Mouse (Mus musculus) olfactory bulb, adult 2 months (tissue): ENCODE results near the gene Gimap8. TPM values are rescaled to one million over a fixed set of nuclear protein-coding genes. Genes with fewer than 3 reads are reported as not detected.
"Not testable (repeated sequence)": the region's sequence is repeated elsewhere in the genome, so short reads cannot be mapped to it uniquely, and the experiment has no call there.

Experiments
- H3K27ac ChIP-seq: fragments of 200-500 bp; 2 replicates; pipeline ENCODE4 v1.5.1; 2012; ENCODE audit warnings: low read depth, low read length; ENCODE audit not compliant: insufficient read depth
- H3K4me1 ChIP-seq: fragments of 200-500 bp; 2 replicates; pipeline ENCODE4 v1.6.1; 2012; ENCODE audit warnings: low read length; ENCODE audit not compliant: control insufficient read depth, insufficient read depth
- H3K4me3 ChIP-seq: fragments of 200-500 bp; 2 replicates; pipeline ENCODE4 v1.5.1; 2012; ENCODE audit warnings: mild to moderate bottlenecking, low read depth, low read length, moderate library complexity; ENCODE audit not compliant: insufficient read depth
- CTCF ChIP-seq: fragments of 200-500 bp; IDR thresholded peaks from 2 replicates; pipeline ENCODE4 v1.5.1; 2012; ENCODE audit warnings: low read depth, mild to moderate bottlenecking, low read length, moderate library complexity; ENCODE audit not compliant: insufficient read depth
- POLR2A ChIP-seq: fragments of 200-500 bp; IDR thresholded peaks from 2 replicates; pipeline ENCODE4 v1.6.1; 2012; ENCODE audit warnings: mild to moderate bottlenecking, low read depth, low read length, moderate library complexity; ENCODE audit not compliant: insufficient read depth
- WGBS: fragments of 180-500 bp; shearing (Covaris S2); methylation state at CpG from one replicate; pipeline ENCODE4 v1.1.7; 2018; 5-methylcytosine and 5-hydroxymethylcytosine counted together
- polyA plus RNA-seq: library from polyadenylated mRNA; stranded (reverse); fragments of >200 nt; gene quantifications from 2 replicates; pipeline ENCODE4 v1.2.4, GENCODE M21; 2012; ENCODE audit warnings: low replicate concordance; ENCODE audit not compliant: missing spikeins, insufficient read depth, insufficient read length

Gene Gimap8
- polyA plus RNA-seq, 1 experiment: not detected

DNA sequence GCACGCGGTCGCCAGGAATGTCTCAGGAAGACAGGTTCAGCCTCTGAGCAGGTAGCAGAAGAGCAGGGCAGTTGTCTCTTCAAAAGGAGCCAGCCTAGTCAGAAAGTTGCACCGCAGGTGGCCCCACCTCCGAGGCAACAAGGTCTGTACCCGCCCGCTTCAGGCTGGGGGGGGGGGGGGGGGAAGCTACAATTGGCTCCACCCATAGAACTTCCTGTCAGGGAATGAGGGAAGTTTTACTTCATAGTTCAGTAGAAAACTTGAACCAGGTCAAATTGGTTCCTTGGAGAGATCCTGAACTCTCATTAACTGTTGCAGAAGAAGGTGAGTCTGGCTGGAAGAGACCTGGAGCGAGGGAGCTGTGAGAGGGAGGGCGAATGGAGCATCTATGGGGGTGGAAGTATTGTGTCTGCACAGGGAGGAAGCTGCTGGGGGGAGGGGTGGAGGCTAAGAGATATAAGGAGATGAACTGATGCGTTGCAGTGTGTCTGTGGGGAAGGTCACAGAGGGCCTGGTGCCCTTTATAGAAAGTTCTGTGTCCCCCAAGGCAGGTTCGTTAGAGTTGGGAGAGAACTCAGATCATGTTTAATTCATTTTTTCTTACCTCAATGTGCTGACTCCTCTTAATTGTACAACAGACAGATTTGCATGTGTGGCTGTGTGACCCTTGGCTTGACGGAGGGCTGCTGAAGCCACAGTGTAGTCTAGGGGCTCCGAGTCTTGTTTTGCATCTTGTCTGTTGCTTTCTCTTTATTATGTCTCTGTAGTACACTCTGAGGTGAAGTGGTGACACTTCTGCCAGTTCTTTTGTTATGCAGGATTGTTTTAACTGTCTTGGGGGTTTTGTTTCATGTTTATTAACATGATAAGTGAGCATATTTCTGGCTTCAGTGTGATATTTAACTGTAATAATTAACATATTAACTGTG lies 29.2 kb downstream of the Gimap8 start, which contains the start of gene Gimap9:
Gene Gimap9, plus strand, starts transcription at position 199 of the 929 bp plus-strand sequence.
- Histone ChIP-seq H3K27ac (no peak within 1 kb of the TSS), H3K4me1 (peaks cover 2% of the 10 kb centered on the region; the same call in 1 of the 2 replicates), H3K4me3 (peak within 1 kb of the TSS; percentile 12)
- WGBS: 32% methylated on average over 13 of the region's 13 CpGs
- no peak for TF ChIP-seq POLR2A
- TF ChIP-seq CTCF: no peak

DNA sequence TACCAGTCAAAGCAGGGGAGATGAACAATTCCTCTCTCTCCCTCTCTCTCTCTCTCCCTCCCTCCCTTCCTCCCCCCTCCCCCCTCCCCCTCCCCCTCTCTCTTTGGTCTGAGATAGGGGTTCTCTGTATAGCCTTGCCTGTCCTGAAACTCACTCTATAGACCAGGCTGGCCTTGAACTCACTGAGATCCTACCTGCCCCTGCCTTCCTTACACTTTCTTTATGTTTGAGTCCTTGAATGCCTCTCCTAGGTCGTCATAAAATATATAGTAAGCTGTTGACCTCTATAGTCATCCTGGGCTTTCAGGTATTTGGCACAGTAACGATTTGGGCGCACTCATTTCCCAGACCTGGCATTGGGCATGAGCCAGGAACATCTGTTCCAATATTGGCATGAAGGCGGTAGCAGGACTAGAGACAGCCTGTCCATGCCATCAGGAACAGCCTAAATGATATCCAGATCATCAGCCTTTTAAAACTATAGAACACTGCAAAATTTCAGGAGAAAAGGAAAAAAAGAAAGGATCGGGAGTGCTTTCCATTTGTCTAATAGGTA lies 29.9 kb downstream of the Gimap8 start:
- TF ChIP-seq CTCF (no peak), POLR2A (no peak)
- WGBS: 85% methylated on average over 5 of the region's 5 CpGs
- no peak overlapping the region for H3K4me3 ChIP-seq
- peaks cover 2% of the 10 kb centered on the region; the same call in 1 of the 2 replicates for H3K4me1 ChIP-seq
- no peak overlapping the region for H3K27ac ChIP-seq

DNA sequence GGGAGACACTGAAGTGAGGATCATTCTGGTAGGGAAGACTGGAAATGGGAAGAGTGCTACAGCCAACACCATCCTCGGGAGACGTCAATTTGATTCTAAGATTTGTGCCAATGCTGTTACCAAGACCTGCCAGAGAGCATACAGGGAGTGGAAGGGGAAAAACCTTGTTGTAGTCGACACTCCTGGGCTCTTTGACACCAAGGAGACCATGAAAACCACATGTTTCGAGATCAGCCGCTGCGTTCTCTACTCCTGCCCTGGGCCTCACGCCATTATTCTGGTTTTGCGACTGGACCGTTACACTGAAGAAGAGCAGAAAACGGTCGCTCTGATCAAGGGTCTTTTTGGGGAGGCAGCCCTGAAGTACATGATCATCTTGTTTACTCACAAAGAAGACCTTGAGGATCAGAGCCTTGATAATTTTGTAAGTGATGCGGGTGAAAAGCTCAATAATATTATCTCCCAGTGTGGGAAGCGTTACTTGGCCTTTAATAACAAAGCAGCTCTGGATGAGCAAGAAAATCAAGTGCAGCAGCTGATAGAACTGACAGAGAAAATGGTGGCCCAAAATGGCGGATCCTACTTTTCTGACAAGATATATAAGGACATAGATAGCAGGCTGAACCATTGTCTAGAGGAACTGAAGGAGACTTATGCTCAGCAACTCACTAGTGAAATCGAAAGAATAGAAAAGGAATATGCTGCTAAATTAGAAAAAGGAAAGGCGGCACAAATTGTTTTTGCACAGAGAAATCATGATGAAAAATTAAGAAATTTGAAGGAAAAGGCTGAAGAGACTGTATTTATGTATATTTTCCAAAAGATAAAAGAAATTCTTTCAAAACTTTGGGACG lies 30.7 kb downstream of the Gimap8 start:
- no peak overlapping the region for H3K27ac ChIP-seq
- 95% methylated on average over 17 of the region's 17 CpGs for WGBS
- peaks cover 2% of the 10 kb centered on the region; the same call in 1 of the 2 replicates for H3K4me1 ChIP-seq
- no peak overlapping the region for H3K4me3 ChIP-seq
- TF ChIP-seq POLR2A (no peak), CTCF (no peak)

DNA sequence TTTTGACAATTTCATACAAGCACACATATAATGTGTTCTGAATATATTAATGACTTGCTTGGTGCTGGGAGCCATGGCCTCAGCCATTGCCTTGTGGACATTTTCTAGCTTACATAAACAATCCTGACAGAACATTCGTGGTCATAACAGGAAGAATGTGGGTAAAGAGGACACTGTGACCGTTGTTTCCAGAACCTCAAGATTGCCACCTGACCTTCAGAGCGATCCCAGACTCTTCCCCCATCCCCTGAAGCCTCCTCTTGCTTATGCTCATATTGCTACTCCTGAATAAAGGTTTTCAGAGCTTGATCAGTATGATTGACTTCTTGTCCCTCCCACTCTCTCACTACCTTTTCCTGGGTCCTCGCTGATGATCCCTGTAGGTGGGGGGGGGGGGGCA lies 31.4 kb downstream of the Gimap8 start:
- H3K27ac ChIP-seq: no peak overlapping the region
- TF ChIP-seq POLR2A: no peak
- TF ChIP-seq CTCF: no peak
- 86% methylated on average over 4 of the region's 4 CpGs for WGBS
- H3K4me3 ChIP-seq: no peak overlapping the region
- H3K4me1 ChIP-seq: peaks cover 2% of the 10 kb centered on the region; the same call in 1 of the 2 replicates

DNA sequence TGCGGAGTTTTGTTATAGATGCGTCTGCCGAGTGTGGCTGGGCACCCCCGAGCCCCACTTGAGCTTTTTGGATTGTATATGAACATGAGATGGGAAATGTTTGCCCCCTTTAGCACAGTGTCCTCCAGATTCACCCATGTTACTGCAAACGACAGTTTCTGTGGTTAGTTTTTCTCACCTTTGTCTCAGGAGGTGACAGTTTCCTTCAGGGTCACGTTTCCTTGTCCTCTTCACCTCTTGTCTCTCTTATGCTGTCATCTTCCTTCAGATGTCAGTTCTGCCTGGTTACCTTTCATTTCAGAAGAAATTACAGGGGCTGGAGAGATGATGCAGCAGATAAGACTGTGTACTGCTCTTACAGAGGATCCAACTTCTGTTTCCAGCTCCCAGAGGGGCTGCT lies 32.7 kb downstream of the Gimap8 start:
- TF ChIP-seq POLR2A (no peak), CTCF (no peak)
- Histone ChIP-seq H3K4me3 (no peak overlapping the region), H3K27ac (no peak overlapping the region), H3K4me1 (peaks cover 2% of the 10 kb centered on the region; the same call in 1 of the 2 replicates)
- 89% methylated on average over 6 of the region's 6 CpGs for WGBS

DNA sequence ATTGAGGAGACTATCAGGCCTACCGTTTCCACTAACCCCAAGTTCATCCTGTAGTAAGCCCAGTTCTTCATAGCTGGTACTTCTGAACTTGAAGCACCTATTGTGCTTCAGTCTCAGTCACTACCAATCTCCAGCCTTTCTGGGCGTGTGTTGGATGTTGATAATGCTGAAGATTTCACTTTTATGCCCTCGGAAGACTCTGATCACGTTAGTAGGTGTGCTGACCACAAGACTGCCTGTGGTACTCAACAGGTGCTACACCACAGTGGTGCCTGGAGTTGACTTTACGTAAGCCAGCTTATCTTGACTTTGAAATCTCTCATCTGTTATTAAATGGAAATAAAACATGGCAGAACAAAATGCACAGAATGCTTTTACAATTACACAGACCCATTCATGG lies 33.4 kb downstream of the Gimap8 start:
- 87% methylated on average over 5 of the region's 5 CpGs for WGBS
- TF ChIP-seq CTCF: no peak
- no peak for TF ChIP-seq POLR2A
- peaks cover 2% of the 10 kb centered on the region; the same call in 1 of the 2 replicates for H3K4me1 ChIP-seq
- H3K27ac ChIP-seq: no peak overlapping the region
- H3K4me3 ChIP-seq: no peak overlapping the region

DNA sequence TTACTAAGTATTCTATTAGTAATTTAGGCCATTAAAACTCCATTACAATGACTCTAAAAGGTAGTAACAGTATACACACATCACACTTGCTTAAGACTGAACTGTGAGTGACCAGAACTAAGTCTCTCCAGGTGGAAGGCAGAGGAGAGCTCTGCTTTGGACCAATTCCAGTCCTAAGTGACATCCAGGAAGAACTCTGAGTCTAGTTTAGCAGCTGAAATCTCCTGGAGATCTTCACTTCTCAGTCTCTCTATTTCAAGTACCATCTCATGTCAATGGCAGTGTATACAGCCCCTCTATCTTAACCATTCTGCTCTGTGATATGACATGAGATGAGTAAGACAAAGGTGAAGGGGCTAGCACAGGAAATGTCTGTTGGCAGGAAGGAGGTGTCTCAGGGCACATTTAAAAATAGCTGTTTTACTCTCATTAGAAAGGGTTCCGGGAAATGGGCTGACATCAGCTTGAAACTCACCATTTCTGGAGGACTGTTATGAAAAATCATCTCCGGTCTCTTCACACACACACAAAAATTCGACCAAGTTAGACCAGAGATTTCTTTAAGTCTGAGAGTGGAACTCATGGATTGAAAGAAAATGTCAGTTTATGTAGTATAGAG lies 34.5 kb downstream of the Gimap8 start:
- Histone ChIP-seq H3K4me3 (no peak overlapping the region), H3K27ac (no peak overlapping the region), H3K4me1 (no peaks in the 10 kb centered on the region)
- WGBS: 76% methylated on average over 3 of the region's 3 CpGs
- TF ChIP-seq CTCF: no peak
- TF ChIP-seq POLR2A: no peak

DNA sequence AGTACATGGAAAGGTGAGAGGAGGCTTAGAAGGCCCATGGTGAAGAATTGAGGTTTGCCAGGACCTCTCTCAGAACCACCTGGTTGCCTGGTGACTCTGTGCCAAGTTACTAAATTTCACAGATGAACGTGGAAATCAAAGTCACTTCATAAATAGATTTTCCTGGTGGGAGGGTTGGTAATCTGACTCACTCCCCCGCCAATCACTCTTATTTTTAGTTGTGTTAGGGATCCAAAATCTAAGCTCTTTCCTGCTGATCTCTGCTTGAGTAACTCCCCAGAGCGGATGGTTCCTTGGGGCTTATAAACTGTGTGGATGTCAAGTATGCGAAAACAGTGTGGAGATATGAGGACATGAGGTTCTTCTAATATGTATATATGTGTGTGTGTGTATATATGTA lies 35.2 kb downstream of the Gimap8 start:
- WGBS: 81% methylated on average over 4 of the region's 4 CpGs
- TF ChIP-seq POLR2A: no peak
- no peak for TF ChIP-seq CTCF
- Histone ChIP-seq H3K4me1 (no peaks in the 10 kb centered on the region), H3K27ac (no peak overlapping the region), H3K4me3 (no peak overlapping the region)

DNA sequence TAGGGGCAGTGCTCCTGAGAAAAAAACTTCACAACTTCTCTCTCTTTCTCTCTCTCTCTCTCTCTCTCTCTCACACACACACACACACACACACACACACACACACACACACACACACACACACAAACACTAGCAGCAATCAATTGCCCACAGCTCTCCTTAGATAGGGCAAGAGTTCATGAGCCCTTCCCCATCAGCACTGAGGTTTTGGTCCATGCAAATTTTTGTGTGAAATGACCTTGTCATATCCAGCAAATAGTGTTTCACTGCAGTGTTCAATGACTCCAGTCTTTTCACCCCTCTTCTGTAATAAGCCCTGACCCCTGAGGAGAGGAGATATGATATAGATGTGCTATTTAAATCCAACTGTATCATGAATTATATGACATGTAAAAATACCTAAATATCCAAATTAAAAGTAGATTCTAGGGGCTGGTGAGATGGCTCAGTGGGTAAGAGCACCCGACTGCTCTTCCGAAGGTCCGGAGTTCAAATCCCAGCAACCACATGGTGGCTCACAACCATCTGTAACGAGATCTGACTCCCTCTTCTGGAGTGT lies 36.3 kb downstream of the Gimap8 start:
- WGBS: 91% methylated on average over 4 of the region's 4 CpGs
- H3K4me3 ChIP-seq, H3K4me1 ChIP-seq, H3K27ac ChIP-seq: not testable (repeated sequence)
